Mouse (Mus musculus): ENCODE data around the gene Selenov. TPM values are rescaled to one million over a fixed set of nuclear protein-coding genes. Genes with fewer than 3 reads are reported as not detected.
A peak's percentile ranks its signal among the peaks of the same experiment; 100 is the strongest.

The Selenov gene
- polyA plus RNA-seq, 1 experiment from 2014 or later, result not detected

- no peak for ATAC-seq (replicated peaks; ENCODE audit: low FRiP score)
- 67% methylated on average over 3 of the region's 3 CpGs for WGBS
- Histone ChIP-seq H3K4me3 (ENCODE audit: low read depth, low read length) (no peak overlapping the region), H3K4me1 (replicated peaks; ENCODE audit: control insufficient read depth, insufficient read depth, low read length) (no peaks in the 10 kb centered on the region), H3K4me2 (no peak overlapping the region), H3K9me3 (ENCODE audit: control insufficient read depth, low read length) (no peaks in the 10 kb centered on the region), H3K27me3 (replicated peaks; ENCODE audit: control insufficient read depth, insufficient read depth, low read length) (peaks cover 5% of the 10 kb centered on the region; the same call in 1 of the 2 replicates), H3K27ac (ENCODE audit: low read depth, low read length) (no peak overlapping the region), H3K36me3 (ENCODE audit: control insufficient read depth, insufficient read depth, low read length) (peaks cover 2% of the 10 kb centered on the region; the same call in 1 of the 2 replicates), H3K9ac (ENCODE audit: low read depth, low read length) (no peak overlapping the region)
- no peak for DNase-seq (ENCODE audit: low spot score)
Measured at GRCm38 (mm10) chr7:28271761-28272160, 19.2 kb downstream of the Selenov start.

GRCm38 (mm10) chr7:28269355-28269754, 21.6 kb downstream of the Selenov start:
- Histone ChIP-seq H3K4me3 (ENCODE audit: low read depth, low read length) (no peak overlapping the region), H3K4me1 (replicated peaks; ENCODE audit: control insufficient read depth, insufficient read depth, low read length) (no peaks in the 10 kb centered on the region), H3K9ac (ENCODE audit: low read depth, low read length) (no peak overlapping the region), H3K36me3 (ENCODE audit: control insufficient read depth, insufficient read depth, low read length) (peaks cover 2% of the 10 kb centered on the region; the same call in 1 of the 2 replicates), H3K27ac (ENCODE audit: low read depth, low read length) (no peak overlapping the region), H3K4me2 (no peak overlapping the region), H3K9me3 (ENCODE audit: control insufficient read depth, low read length) (no peaks in the 10 kb centered on the region), H3K27me3 (replicated peaks; ENCODE audit: control insufficient read depth, insufficient read depth, low read length) (peaks cover 5% of the 10 kb centered on the region; the same call in 1 of the 2 replicates)
- ATAC-seq (replicated peaks; ENCODE audit: low FRiP score) (no peak), DNase-seq (ENCODE audit: low spot score) (no peak)
- WGBS, result 90% methylated on average over 12 of the region's 12 CpGs

- WGBS, result 25% methylated on average over 16 of the region's 16 CpGs
- Histone ChIP-seq H3K36me3 (ENCODE audit: control insufficient read depth, insufficient read depth, low read length) (peaks cover 2% of the 10 kb centered on the region; the same call in 1 of the 2 replicates), H3K4me1 (replicated peaks; ENCODE audit: control insufficient read depth, insufficient read depth, low read length) (no peaks in the 10 kb centered on the region), H3K9me3 (ENCODE audit: control insufficient read depth, low read length) (no peaks in the 10 kb centered on the region), H3K4me2 (peak overlapping the region; percentile 81), H3K4me3 (ENCODE audit: low read depth, low read length) (peak overlapping the region; percentile 80), H3K27me3 (replicated peaks; ENCODE audit: control insufficient read depth, insufficient read depth, low read length) (peaks cover 5% of the 10 kb centered on the region; the same call in 1 of the 2 replicates), H3K9ac (ENCODE audit: low read depth, low read length) (peak overlapping the region; percentile 78), H3K27ac (ENCODE audit: low read depth, low read length) (0 out of 2 replicates have a peak overlapping the region, but pooled peaks have one; percentile 65)
- DNase-seq (ENCODE audit: low spot score) (no peak), ATAC-seq (replicated peaks; ENCODE audit: low FRiP score) (no peak)
Measured at GRCm38 (mm10) chr7:28268576-28268975, 22.4 kb downstream of the Selenov start.

GRCm38 (mm10) chr7:28268042-28268531, 22.9 kb downstream of the Selenov start:
- peak overlapping the region; percentile 78 for H3K9ac ChIP-seq (ENCODE audit: low read depth, low read length)
- under 1% methylated on average over 44 of the region's 62 CpGs for WGBS
- no peaks in the 10 kb centered on the region for H3K9me3 ChIP-seq (ENCODE audit: control insufficient read depth, low read length)
- peak overlapping the region; percentile 80 for H3K4me3 ChIP-seq (ENCODE audit: low read depth, low read length)
- H3K27me3 ChIP-seq (replicated peaks; ENCODE audit: control insufficient read depth, insufficient read depth, low read length), result peaks cover 5% of the 10 kb centered on the region; the same call in 1 of the 2 replicates
- ATAC-seq (replicated peaks; ENCODE audit: low FRiP score) (peak; percentile 71), DNase-seq (ENCODE audit: low spot score) (peak; percentile 75)
- peaks cover 2% of the 10 kb centered on the region; the same call in 1 of the 2 replicates for H3K36me3 ChIP-seq (ENCODE audit: control insufficient read depth, insufficient read depth, low read length)
- H3K4me1 ChIP-seq (replicated peaks; ENCODE audit: control insufficient read depth, insufficient read depth, low read length), result no peaks in the 10 kb centered on the region
- H3K4me2 ChIP-seq, result peak overlapping the region; percentile 81
- H3K27ac ChIP-seq (ENCODE audit: low read depth, low read length), result peak overlapping the region; percentile 65

DNA sequence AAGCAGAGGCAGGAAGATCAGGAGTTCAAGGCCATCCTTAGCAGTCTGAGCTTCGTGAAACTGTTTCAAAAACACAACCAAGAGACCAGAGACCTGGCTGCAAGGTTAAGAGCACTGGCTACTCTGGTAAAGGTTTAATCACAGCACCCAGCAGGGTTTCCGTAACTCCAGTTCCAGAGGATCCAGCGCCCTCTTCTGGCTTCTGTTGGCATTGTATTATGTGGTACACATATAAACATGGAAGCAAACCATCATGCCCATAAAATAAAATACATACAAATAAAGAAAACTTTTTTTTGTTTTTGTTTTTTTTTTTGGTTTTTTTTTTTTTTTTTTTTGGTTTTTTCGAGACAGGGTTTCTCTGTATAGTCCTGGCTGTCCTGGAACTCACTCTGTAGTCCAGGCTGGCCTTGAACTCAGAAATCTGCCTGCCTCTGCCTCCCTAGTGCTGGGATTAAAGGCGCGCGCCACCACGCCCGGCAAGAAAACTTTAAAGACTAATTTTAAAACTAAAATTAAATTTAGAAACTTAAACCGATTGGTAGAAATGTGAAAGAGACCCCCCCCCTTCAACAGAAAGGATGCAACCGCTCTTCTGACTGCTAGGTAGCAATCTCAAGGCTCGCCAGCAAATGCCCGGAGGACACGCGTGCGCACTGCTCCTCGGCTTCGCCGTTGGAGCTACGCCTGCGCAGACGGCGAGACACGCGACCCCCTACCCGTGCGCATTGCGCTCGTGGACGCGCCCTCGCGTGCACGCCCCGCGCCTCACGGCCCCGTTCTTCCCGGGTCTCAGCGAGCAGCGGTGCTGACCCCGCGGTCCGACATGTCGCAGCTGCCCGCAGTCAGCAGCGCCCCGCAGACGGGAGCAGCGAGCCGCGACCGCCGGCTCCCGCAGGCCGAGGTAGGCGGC, 23.6 kb downstream of the Selenov start, which contains the start of gene Eid2:
Eid2 (plus strand) TSS at position 753 of the 913 bp plus-strand sequence.
- Histone ChIP-seq H3K27me3 (replicated peaks; ENCODE audit: control insufficient read depth, insufficient read depth, low read length) (peaks cover 5% of the 10 kb centered on the region; the same call in 1 of the 2 replicates), H3K4me1 (replicated peaks; ENCODE audit: control insufficient read depth, insufficient read depth, low read length) (no peaks in the 10 kb centered on the region), H3K4me2 (peak within 1 kb of the TSS; percentile 81), H3K9ac (ENCODE audit: low read depth, low read length) (peak within 1 kb of the TSS; percentile 78), H3K27ac (ENCODE audit: low read depth, low read length) (peak within 1 kb of the TSS; percentile 65), H3K36me3 (ENCODE audit: control insufficient read depth, insufficient read depth, low read length) (peaks cover 2% of the 10 kb centered on the region; the same call in 1 of the 2 replicates), H3K9me3 (ENCODE audit: control insufficient read depth, low read length) (no peaks in the 10 kb centered on the region), H3K4me3 (ENCODE audit: low read depth, low read length) (peak within 1 kb of the TSS; percentile 80)
- no peak for DNase-seq (ENCODE audit: low spot score)
- ATAC-seq (replicated peaks; ENCODE audit: low FRiP score), result peak; percentile 73
- WGBS, result 6% methylated on average over 57 of the region's 57 CpGs

DNA sequence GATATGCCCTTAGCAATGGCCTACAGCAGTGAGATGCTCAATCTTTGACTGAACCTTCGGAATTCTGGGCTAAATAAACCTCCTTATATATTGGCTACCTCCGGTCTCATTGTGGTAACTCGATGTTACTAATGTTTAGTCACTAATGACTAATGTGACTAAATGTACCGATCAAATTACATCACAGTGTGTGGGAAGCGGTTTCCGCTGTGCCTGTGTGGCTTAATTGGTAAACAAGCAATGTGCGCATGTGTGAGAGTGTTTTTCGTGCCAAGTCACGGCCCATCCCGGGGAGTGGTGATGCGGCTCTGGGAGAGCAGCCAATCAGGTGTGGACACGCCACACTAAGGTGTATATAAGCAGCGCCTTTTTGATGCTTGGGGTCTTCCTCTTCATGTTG, 25.6 kb downstream of the Selenov start:
- Histone ChIP-seq H3K4me3 (ENCODE audit: low read depth, low read length) (no peak overlapping the region), H3K4me1 (replicated peaks; ENCODE audit: control insufficient read depth, insufficient read depth, low read length) (no peaks in the 10 kb centered on the region), H3K36me3 (ENCODE audit: control insufficient read depth, insufficient read depth, low read length) (peaks cover 2% of the 10 kb centered on the region; the same call in 1 of the 2 replicates), H3K9me3 (ENCODE audit: control insufficient read depth, low read length) (no peaks in the 10 kb centered on the region), H3K27ac (ENCODE audit: low read depth, low read length) (no peak overlapping the region), H3K27me3 (replicated peaks; ENCODE audit: control insufficient read depth, insufficient read depth, low read length) (peaks cover 5% of the 10 kb centered on the region; the same call in 1 of the 2 replicates), H3K4me2 (no peak overlapping the region), H3K9ac (ENCODE audit: low read depth, low read length) (no peak overlapping the region)
- no peak for DNase-seq (ENCODE audit: low spot score)
- 86% methylated on average over 13 of the region's 13 CpGs for WGBS
- ATAC-seq (replicated peaks; ENCODE audit: low FRiP score), result no peak

GRCm38 (mm10) chr7:28263786-28264185, 27.2 kb downstream of the Selenov start:
- DNase-seq (ENCODE audit: low spot score) (peak; percentile 78), ATAC-seq (replicated peaks; ENCODE audit: low FRiP score) (no peak)
- Histone ChIP-seq H3K4me2 (no peak overlapping the region), H3K27ac (ENCODE audit: low read depth, low read length) (no peak overlapping the region), H3K9ac (ENCODE audit: low read depth, low read length) (no peak overlapping the region), H3K4me3 (ENCODE audit: low read depth, low read length) (no peak overlapping the region), H3K9me3 (ENCODE audit: control insufficient read depth, low read length) (no peaks in the 10 kb centered on the region), H3K27me3 (replicated peaks; ENCODE audit: control insufficient read depth, insufficient read depth, low read length) (peaks cover 5% of the 10 kb centered on the region; the same call in 1 of the 2 replicates), H3K36me3 (ENCODE audit: control insufficient read depth, insufficient read depth, low read length) (no peaks in the 10 kb centered on the region), H3K4me1 (replicated peaks; ENCODE audit: control insufficient read depth, insufficient read depth, low read length) (no peaks in the 10 kb centered on the region)
- WGBS, result 9% methylated on average over 13 of the region's 15 CpGs

- no peaks in the 10 kb centered on the region for H3K36me3 ChIP-seq (ENCODE audit: control insufficient read depth, insufficient read depth, low read length)
- ATAC-seq (replicated peaks; ENCODE audit: low FRiP score) (no peak), DNase-seq (ENCODE audit: low spot score) (no peak)
- H3K4me1 ChIP-seq (replicated peaks; ENCODE audit: control insufficient read depth, insufficient read depth, low read length), result no peaks in the 10 kb centered on the region
- 42% methylated on average over 5 of the region's 5 CpGs for WGBS
- peaks cover 2% of the 10 kb centered on the region; the same call in 1 of the 2 replicates for H3K27me3 ChIP-seq (replicated peaks; ENCODE audit: control insufficient read depth, insufficient read depth, low read length)
- H3K27ac ChIP-seq (ENCODE audit: low read depth, low read length), result no peak overlapping the region
- no peak overlapping the region for H3K4me2 ChIP-seq
- H3K9me3 ChIP-seq (ENCODE audit: control insufficient read depth, low read length), result no peaks in the 10 kb centered on the region
- no peak overlapping the region for H3K4me3 ChIP-seq (ENCODE audit: low read depth, low read length)
- H3K9ac ChIP-seq (ENCODE audit: low read depth, low read length), result no peak overlapping the region
Measured at GRCm38 (mm10) chr7:28262861-28263260, 28.1 kb downstream of the Selenov start.

Data from liver, embryonic 11.5 days (tissue).